Mouse (Mus musculus): ENCODE data around the gene Smcr8. TPM values are rescaled to one million over a fixed set of nuclear protein-coding genes. Genes with fewer than 3 reads are reported as not detected.
A peak's percentile ranks its signal among the peaks of the same experiment; 100 is the strongest.

Smcr8 gene
- total and polyA plus RNA-seq, 3 experiments = 17.0 to 20.5 TPM; not detected in 1

GRCm38 (mm10) chr11:60808286-60809070 lies 31.2 kb downstream of the Smcr8 start (continued):
- TF ChIP-seq POLR2AphosphoS5 (IDR thresholded peaks at IDR 0.05; ENCODE audit: borderline replicate concordance, low read depth, low read length) = no peak
- TF ChIP-seq BHLHE40 (IDR thresholded peaks at IDR 0.05; ENCODE audit: borderline replicate concordance, low read depth, low read length) = 0 out of 2 replicates have a peak, but pooled peaks have one; percentile 22
- TF ChIP-seq TAL1 (IDR thresholded peaks at IDR 0.05; ENCODE audit: low read length) = peak; percentile 86

- H3K4me1 ChIP-seq (ENCODE audit: control insufficient read depth in 1 of 2, insufficient read depth in 2 of 2, low read length in 2 of 2) = peaks cover 0 to 34% of the 10 kb centered on the region in 2 experiments; a peak in 3 of 4 replicates
- H3K27me3 ChIP-seq (ENCODE audit: control insufficient read depth in 1 of 2, insufficient read depth in 2 of 2, low read length in 2 of 2) = no peaks in the 10 kb centered on the region
- H3K79me2 ChIP-seq (ENCODE audit: control insufficient read depth, insufficient read depth, low read length, poor library complexity) = peaks cover 19% of the 10 kb centered on the region
- H3K4me3 ChIP-seq (ENCODE audit: control insufficient read depth in 1 of 2, insufficient read depth in 1 of 2, low read depth in 2 of 2, low read length in 2 of 2) = peak overlapping the region in 1 of 2 experiments; percentile 62; a peak in 1 of 4 replicates
- TF ChIP-seq ELF1 (IDR thresholded peaks at IDR 0.05; ENCODE audit: low read depth, low read length) (no peak), GATA1 (IDR thresholded peaks at IDR 0.05; ENCODE audit: low read depth, low read length) (no peak), USF2 (IDR thresholded peaks at IDR 0.05; ENCODE audit: borderline replicate concordance in 1 of 2, insufficient read depth in 1 of 2, low read depth in 1 of 2, low read length in 2 of 2) (no peak), POLR2AphosphoS5 (IDR thresholded peaks at IDR 0.05; ENCODE audit: borderline replicate concordance, low read depth, low read length) (no peak), ZMIZ1 (IDR thresholded peaks at IDR 0.05; ENCODE audit: low read depth, low read length) (no peak), MAFK (IDR thresholded peaks at IDR 0.05; ENCODE audit: borderline replicate concordance, low read depth, low read length) (no peak), CHD2 (IDR thresholded peaks at IDR 0.05; ENCODE audit: low read length) (no peak)
- no peak overlapping the region for H3K27ac ChIP-seq (ENCODE audit: control insufficient read depth, low read depth, low read length)
- no peaks in the 10 kb centered on the region for H3K9me3 ChIP-seq (replicated peaks; ENCODE audit: insufficient read depth, low read length)
- H3K36me3 ChIP-seq (ENCODE audit: control insufficient read depth in 1 of 2, insufficient read depth in 2 of 2, low read length in 2 of 2) = peaks cover 0 to 29% of the 10 kb centered on the region in 2 experiments; a peak in 2 of 4 replicates
- no peak overlapping the region; the same call in 1 of the 2 replicates for H3K9ac ChIP-seq (ENCODE audit: control insufficient read depth, low read depth, low read length, poor library complexity, severe bottlenecking)
- DNase-seq (ENCODE audit: low read depth, low spot score) = no peak
These were observed 32.2 kb downstream of the Smcr8 start for GRCm38 (mm10) chr11:60809546-60809945.

- Histone ChIP-seq H3K27ac (ENCODE audit: control insufficient read depth, low read depth, low read length) (peak overlapping the region; percentile 27), H3K36me3 (ENCODE audit: control insufficient read depth in 1 of 2, insufficient read depth in 2 of 2, low read length in 2 of 2) (peaks cover 0 to 29% of the 10 kb centered on the region in 2 experiments; a peak in 2 of 4 replicates), H3K9me3 (replicated peaks; ENCODE audit: insufficient read depth, low read length) (no peaks in the 10 kb centered on the region), H3K27me3 (ENCODE audit: control insufficient read depth in 1 of 2, insufficient read depth in 2 of 2, low read length in 2 of 2) (no peaks in the 10 kb centered on the region), H3K79me2 (ENCODE audit: control insufficient read depth, insufficient read depth, low read length, poor library complexity) (peaks cover 19% of the 10 kb centered on the region), H3K4me1 (ENCODE audit: control insufficient read depth in 1 of 2, insufficient read depth in 2 of 2, low read length in 2 of 2) (peaks cover 0 to 34% of the 10 kb centered on the region in 2 experiments; a peak in 3 of 4 replicates), H3K4me3 (ENCODE audit: control insufficient read depth in 1 of 2, insufficient read depth in 1 of 2, low read depth in 2 of 2, low read length in 2 of 2) (peak overlapping the region; percentile 62 to 64), H3K9ac (ENCODE audit: control insufficient read depth, low read depth, low read length, poor library complexity, severe bottlenecking) (peak overlapping the region; percentile 71)
- TF ChIP-seq UBTF (IDR thresholded peaks at IDR 0.05; ENCODE audit: borderline replicate concordance, insufficient read depth, low read depth, low read length) (no peak), NRF1 (IDR thresholded peaks at IDR 0.05; ENCODE audit: insufficient read depth, low read depth, low read length, poor library complexity, severe bottlenecking) (no peak), ZNF384 (IDR thresholded peaks at IDR 0.05; ENCODE audit: low read depth, low read length) (no peak), EP300 (IDR thresholded peaks at IDR 0.05; ENCODE audit: low read depth in 1 of 2, low read length in 2 of 2) (peak in 1 of 2 experiments; percentile 10; a peak in 1 of 4 replicates), BHLHE40 (IDR thresholded peaks at IDR 0.05; ENCODE audit: borderline replicate concordance, low read depth, low read length) (no peak; the same call in 1 of the 2 replicates), RCOR1 (IDR thresholded peaks at IDR 0.05; ENCODE audit: low read depth, low read length) (peak; percentile 89), POLR2A (IDR thresholded peaks at IDR 0.05; ENCODE audit: control insufficient read depth in 1 of 2, insufficient read depth in 1 of 2, low read depth in 1 of 2, low read length in 2 of 2, poor library complexity in 1 of 2) (no peak), NELFE (IDR thresholded peaks at IDR 0.05; ENCODE audit: low read depth, low read length) (no peak)
- DNase-seq (ENCODE audit: low read depth, low spot score) = no peak
These were observed 33.0 kb downstream of the Smcr8 start for GRCm38 (mm10) chr11:60810046-60810965.

All from MEL (cell line).